Mouse (Mus musculus): ENCODE measurements at regions not wholly inside any gene's neighbourhood (a gene's known extent, or its start where the extent isn't known, plus 50 kb on each side); places are given as distances from the start of the nearest gene placed in this dataset.

- TF ChIP-seq CTCF (conservative IDR thresholded peaks at IDR 0.05; ENCODE audit: low read length) (no peak), NANOG (IDR thresholded peaks at IDR 0.05; ENCODE audit: borderline replicate concordance, low read length) (no peak), POU5F1 (IDR thresholded peaks at IDR 0.05; ENCODE audit: borderline replicate concordance, low read length) (no peak)
Measured at GRCm38 (mm10) chr4:55284722-55285225, 65.1 kb upstream of the Rad23b start.
